Mouse (Mus musculus): ENCODE data around the gene Mrpl34. TPM values are rescaled to one million over a fixed set of nuclear protein-coding genes. Genes with fewer than 3 reads are reported as not detected.

The Mrpl34 gene
- total RNA-seq, 1 experiment, result 135 TPM

DNA sequence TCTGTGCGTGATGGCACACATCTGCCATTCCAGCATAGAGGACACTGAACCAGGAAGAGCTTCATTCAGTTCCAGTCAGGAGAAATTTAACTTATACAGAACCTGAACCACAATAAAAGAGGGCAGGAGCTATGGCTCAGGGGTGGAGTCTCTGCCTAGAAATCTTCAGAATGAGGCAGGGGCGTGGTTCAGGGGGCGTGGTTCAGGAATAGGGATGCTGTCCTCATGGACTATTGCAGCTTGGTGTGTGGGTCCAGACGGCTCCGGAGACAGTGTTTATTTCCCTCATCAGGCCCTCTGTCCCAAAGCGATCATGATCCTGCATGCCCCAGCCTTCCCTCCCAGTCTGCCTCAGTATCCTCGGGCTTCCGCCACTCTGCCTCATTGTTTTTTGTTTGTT lies 10.1 kb upstream of the Mrpl34 start:
- no peak for DNase-seq (ENCODE audit: low read depth, low spot score)
- TF ChIP-seq ZNF384 (IDR thresholded peaks at IDR 0.05; ENCODE audit: low read depth, low read length) (no peak), ZC3H11A (IDR thresholded peaks at IDR 0.05; ENCODE audit: borderline replicate concordance, low read depth, low read length) (no peak), MAFK (IDR thresholded peaks at IDR 0.05; ENCODE audit: insufficient read depth, low read depth, low read length) (no peak), HCFC1 (IDR thresholded peaks at IDR 0.05; ENCODE audit: borderline replicate concordance, insufficient read depth, low read length) (no peak), CHD2 (IDR thresholded peaks at IDR 0.05; ENCODE audit: low read depth, low read length) (no peak)
- H3K36me3 ChIP-seq (ENCODE audit: control insufficient read depth, insufficient read depth, low read length, poor library complexity, severe bottlenecking), result no peaks in the 10 kb centered on the region
- no peak overlapping the region for H3K4me3 ChIP-seq (ENCODE audit: insufficient read depth in 1 of 2, low read depth in 1 of 2, low read length in 2 of 2, poor library complexity in 1 of 2, severe bottlenecking in 1 of 2)
- H3K9me3 ChIP-seq (ENCODE audit: control insufficient read depth, insufficient read depth, low read depth, low read length), result no peaks in the 10 kb centered on the region
- in situ Hi-C loops (cut with MboI; ENCODE audit: low sequenced_read_pairs in 2 of 2, unreplicated experiment in 2 of 2), result no loop called here
- peaks cover 4 to 5% of the 10 kb centered on the region in 2 experiments; a peak in 3 of 4 replicates for H3K4me1 ChIP-seq (ENCODE audit: control insufficient read depth in 2 of 2, insufficient read depth in 2 of 2, low read length in 2 of 2, poor library complexity in 1 of 2)
- H3K27ac ChIP-seq (ENCODE audit: insufficient read depth, low read depth, low read length, poor library complexity, severe bottlenecking), result no peak overlapping the region
- no peak overlapping the region for H3K9ac ChIP-seq (ENCODE audit: insufficient read depth, low read depth, low read length, poor library complexity, severe bottlenecking)

DNA sequence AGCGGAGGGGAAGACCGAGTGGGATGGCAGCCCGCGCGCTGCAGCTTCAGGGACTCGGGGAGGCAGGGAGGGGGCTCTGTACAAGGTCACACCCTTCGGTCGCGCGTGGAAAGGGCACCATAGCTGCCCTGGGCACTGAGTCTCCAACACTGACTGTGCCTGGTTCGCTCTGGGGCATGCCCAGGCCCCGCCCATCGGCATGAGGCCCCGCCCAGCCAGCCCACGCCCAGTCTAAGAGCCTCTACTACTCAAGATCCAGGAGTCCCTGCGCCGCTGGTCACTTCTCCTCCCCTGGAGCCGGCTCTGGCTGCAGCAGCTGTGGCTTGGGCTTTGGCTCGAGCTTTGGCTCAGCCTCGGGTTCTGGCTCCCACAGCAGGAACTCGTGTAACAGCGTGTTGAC lies 7.9 kb upstream of the Mrpl34 start:
- Histone ChIP-seq H3K27ac (ENCODE audit: insufficient read depth, low read depth, low read length, poor library complexity, severe bottlenecking) (no peak overlapping the region), H3K9me3 (ENCODE audit: control insufficient read depth, insufficient read depth, low read depth, low read length) (no peaks in the 10 kb centered on the region), H3K4me1 (ENCODE audit: control insufficient read depth in 2 of 2, insufficient read depth in 2 of 2, low read length in 2 of 2, poor library complexity in 1 of 2) (peaks cover 5 to 7% of the 10 kb centered on the region in 2 experiments; a peak in 3 of 4 replicates), H3K9ac (ENCODE audit: insufficient read depth, low read depth, low read length, poor library complexity, severe bottlenecking) (no peak overlapping the region), H3K4me3 (ENCODE audit: insufficient read depth in 1 of 2, low read depth in 1 of 2, low read length in 2 of 2, poor library complexity in 1 of 2, severe bottlenecking in 1 of 2) (peak overlapping the region in 1 of 2 experiments; percentile 13; a peak in 1 of 4 replicates), H3K36me3 (ENCODE audit: control insufficient read depth, insufficient read depth, low read length, poor library complexity, severe bottlenecking) (no peaks in the 10 kb centered on the region)
- TF ChIP-seq CHD2 (IDR thresholded peaks at IDR 0.05; ENCODE audit: low read depth, low read length), result no peak
- no peak for TF ChIP-seq ZNF384 (IDR thresholded peaks at IDR 0.05; ENCODE audit: low read depth, low read length)
- TF ChIP-seq ZC3H11A (IDR thresholded peaks at IDR 0.05; ENCODE audit: borderline replicate concordance, low read depth, low read length), result no peak
- no peak for TF ChIP-seq HCFC1 (IDR thresholded peaks at IDR 0.05; ENCODE audit: borderline replicate concordance, insufficient read depth, low read length)
- TF ChIP-seq MAFK (IDR thresholded peaks at IDR 0.05; ENCODE audit: insufficient read depth, low read depth, low read length), result no peak
- in situ Hi-C loops (cut with MboI; ENCODE audit: low sequenced_read_pairs in 2 of 2, unreplicated experiment in 2 of 2), result no loop called here
- DNase-seq (ENCODE audit: low read depth, low spot score), result no peak

DNA sequence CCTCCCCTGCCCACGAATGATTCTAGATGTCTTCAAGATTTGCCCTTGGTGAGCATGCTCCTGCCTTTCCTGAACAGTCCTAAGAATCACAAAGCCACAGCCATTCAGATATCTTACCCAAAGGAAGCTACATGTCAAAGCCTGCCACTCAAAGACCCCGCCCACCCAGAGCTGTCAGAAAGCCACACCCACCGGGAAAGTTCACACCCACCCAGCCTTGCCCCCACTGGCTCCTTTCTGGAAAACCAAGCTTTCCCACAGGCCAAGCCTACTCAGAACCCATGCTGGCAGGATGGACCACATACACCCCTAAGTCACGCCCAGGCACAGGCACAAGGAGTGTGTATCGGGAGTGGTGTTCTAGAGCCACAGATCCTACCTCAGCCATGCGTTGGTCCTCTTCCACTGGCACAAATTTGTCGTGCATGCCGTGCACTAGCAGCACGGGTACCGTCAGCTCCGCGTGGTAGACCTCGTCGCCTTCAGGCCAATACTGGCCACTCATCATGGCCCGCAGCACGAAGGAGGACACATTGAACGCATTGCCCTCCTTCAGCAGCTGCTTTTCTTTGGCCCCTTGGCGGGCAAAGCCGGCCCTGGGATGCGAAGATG lies 7.0 kb upstream of the Mrpl34 start:
- DNase-seq (ENCODE audit: low read depth, low spot score), result no peak
- Histone ChIP-seq H3K9ac (ENCODE audit: insufficient read depth, low read depth, low read length, poor library complexity, severe bottlenecking) (no peak overlapping the region), H3K9me3 (ENCODE audit: control insufficient read depth, insufficient read depth, low read depth, low read length) (no peaks in the 10 kb centered on the region), H3K4me3 (ENCODE audit: insufficient read depth in 1 of 2, low read depth in 1 of 2, low read length in 2 of 2, poor library complexity in 1 of 2, severe bottlenecking in 1 of 2) (peak overlapping the region; percentile 28 to 42; a peak in 1 of 4 replicates), H3K27ac (ENCODE audit: insufficient read depth, low read depth, low read length, poor library complexity, severe bottlenecking) (no peak overlapping the region), H3K36me3 (ENCODE audit: control insufficient read depth, insufficient read depth, low read length, poor library complexity, severe bottlenecking) (no peaks in the 10 kb centered on the region), H3K4me1 (ENCODE audit: control insufficient read depth in 2 of 2, insufficient read depth in 2 of 2, low read length in 2 of 2, poor library complexity in 1 of 2) (peaks cover 5 to 7% of the 10 kb centered on the region in 2 experiments; a peak in 3 of 4 replicates)
- in situ Hi-C loops (cut with MboI; ENCODE audit: low sequenced_read_pairs in 2 of 2, unreplicated experiment in 2 of 2), result no loop called here
- TF ChIP-seq ZC3H11A (IDR thresholded peaks at IDR 0.05; ENCODE audit: borderline replicate concordance, low read depth, low read length), result no peak
- no peak for TF ChIP-seq CHD2 (IDR thresholded peaks at IDR 0.05; ENCODE audit: low read depth, low read length)
- TF ChIP-seq ZNF384 (IDR thresholded peaks at IDR 0.05; ENCODE audit: low read depth, low read length), result no peak
- TF ChIP-seq HCFC1 (IDR thresholded peaks at IDR 0.05; ENCODE audit: borderline replicate concordance, insufficient read depth, low read length), result no peak
- no peak for TF ChIP-seq MAFK (IDR thresholded peaks at IDR 0.05; ENCODE audit: insufficient read depth, low read depth, low read length)

DNA sequence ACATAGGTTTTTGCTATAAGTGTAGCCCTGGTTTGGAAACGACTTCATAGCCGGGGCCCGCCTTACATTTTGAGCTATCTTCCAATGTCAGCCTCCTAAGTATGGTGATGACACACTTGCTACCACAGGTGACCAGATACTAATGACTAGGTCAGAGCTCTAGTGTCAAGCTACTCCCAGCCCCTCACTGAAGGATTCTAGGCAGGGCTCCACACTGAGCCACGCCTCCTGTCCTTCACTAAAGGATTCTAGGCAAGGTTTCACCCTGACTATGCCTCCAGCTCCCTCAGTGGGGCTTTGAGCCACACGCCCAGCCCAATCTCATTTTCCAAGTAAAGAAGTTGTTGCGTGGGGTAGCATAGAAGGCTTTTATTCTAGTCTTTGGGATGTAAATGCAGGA lies 4.0 kb upstream of the Mrpl34 start:
- peaks cover 8 to 14% of the 10 kb centered on the region in 2 experiments; a peak in 3 of 4 replicates for H3K4me1 ChIP-seq (ENCODE audit: control insufficient read depth in 2 of 2, insufficient read depth in 2 of 2, low read length in 2 of 2, poor library complexity in 1 of 2)
- TF ChIP-seq CHD2 (IDR thresholded peaks at IDR 0.05; ENCODE audit: low read depth, low read length), result no peak
- TF ChIP-seq ZNF384 (IDR thresholded peaks at IDR 0.05; ENCODE audit: low read depth, low read length), result no peak
- no peak for TF ChIP-seq HCFC1 (IDR thresholded peaks at IDR 0.05; ENCODE audit: borderline replicate concordance, insufficient read depth, low read length)
- TF ChIP-seq MAFK (IDR thresholded peaks at IDR 0.05; ENCODE audit: insufficient read depth, low read depth, low read length), result no peak
- no peak for TF ChIP-seq ZC3H11A (IDR thresholded peaks at IDR 0.05; ENCODE audit: borderline replicate concordance, low read depth, low read length)
- in situ Hi-C loops (cut with MboI; ENCODE audit: low sequenced_read_pairs in 2 of 2, unreplicated experiment in 2 of 2), result no loop called here
- no peak overlapping the region for H3K27ac ChIP-seq (ENCODE audit: insufficient read depth, low read depth, low read length, poor library complexity, severe bottlenecking)
- no peak overlapping the region for H3K9ac ChIP-seq (ENCODE audit: insufficient read depth, low read depth, low read length, poor library complexity, severe bottlenecking)
- no peak for DNase-seq (ENCODE audit: low read depth, low spot score)
- H3K36me3 ChIP-seq (ENCODE audit: control insufficient read depth, insufficient read depth, low read length, poor library complexity, severe bottlenecking), result 0 out of 2 replicates have a peak, but pooled peaks cover under 1% of the 10 kb centered on the region
- H3K9me3 ChIP-seq (ENCODE audit: control insufficient read depth, insufficient read depth, low read depth, low read length), result no peaks in the 10 kb centered on the region
- H3K4me3 ChIP-seq (ENCODE audit: insufficient read depth in 1 of 2, low read depth in 1 of 2, low read length in 2 of 2, poor library complexity in 1 of 2, severe bottlenecking in 1 of 2), result no peak overlapping the region

Measured in ES-E14 (cell line).